Mouse (Mus musculus): ENCODE measurements around the gene Tspan5.

Tspan5 gene

DNA sequence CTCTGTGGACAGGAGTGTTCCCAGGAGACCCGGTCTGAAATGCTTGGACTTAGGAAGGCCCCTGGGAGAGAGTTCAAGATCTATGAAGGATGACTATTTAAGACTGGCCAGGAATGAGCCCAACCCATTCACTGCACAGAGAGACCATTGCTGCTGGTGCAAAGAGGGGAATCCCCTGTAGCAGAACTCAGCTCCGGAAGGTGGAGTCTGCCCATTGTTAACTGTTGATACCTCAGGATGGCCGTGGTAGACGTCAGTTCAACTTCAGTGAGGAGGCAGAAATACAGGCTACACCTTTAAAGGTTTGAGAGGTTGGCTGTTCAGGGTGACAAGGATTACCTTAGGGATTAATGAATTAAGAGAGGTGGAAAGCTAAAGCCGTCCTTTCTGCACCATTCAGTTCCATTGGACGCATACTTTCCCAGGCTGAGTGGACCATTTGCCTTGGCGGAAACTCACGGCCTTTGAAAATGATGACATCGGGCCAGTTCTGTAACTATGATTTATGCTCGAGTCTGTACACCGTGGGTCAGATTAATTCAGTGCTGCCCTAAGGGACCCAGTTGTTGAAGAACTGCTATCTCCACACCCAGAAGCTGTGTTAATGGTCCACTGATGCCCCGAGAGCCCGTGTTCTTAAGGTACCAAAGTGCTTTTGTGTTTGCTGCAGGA is 71.3 kb downstream of the Tspan5 start:
- no peak for DNase-seq

DNA sequence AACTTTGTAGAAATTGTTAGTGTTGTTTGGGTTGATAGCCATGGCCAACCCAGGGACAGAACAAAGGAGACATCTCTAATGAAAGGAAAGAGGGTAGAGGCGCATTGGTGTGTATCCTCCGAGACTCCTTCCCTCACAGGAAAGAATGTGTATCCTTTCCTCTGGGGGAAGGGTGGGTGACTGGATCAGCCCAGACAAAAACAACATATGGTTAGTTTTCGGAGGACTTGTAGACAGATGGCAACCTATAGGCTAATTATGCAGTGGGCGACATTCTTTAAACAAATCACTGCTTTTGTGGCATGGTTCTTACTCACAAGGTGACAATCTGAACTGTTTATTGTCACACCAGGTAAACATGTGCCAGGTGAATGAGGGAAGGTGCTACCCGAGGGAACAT is 72.5 kb downstream of the Tspan5 start:
- no peak for DNase-seq

DNA sequence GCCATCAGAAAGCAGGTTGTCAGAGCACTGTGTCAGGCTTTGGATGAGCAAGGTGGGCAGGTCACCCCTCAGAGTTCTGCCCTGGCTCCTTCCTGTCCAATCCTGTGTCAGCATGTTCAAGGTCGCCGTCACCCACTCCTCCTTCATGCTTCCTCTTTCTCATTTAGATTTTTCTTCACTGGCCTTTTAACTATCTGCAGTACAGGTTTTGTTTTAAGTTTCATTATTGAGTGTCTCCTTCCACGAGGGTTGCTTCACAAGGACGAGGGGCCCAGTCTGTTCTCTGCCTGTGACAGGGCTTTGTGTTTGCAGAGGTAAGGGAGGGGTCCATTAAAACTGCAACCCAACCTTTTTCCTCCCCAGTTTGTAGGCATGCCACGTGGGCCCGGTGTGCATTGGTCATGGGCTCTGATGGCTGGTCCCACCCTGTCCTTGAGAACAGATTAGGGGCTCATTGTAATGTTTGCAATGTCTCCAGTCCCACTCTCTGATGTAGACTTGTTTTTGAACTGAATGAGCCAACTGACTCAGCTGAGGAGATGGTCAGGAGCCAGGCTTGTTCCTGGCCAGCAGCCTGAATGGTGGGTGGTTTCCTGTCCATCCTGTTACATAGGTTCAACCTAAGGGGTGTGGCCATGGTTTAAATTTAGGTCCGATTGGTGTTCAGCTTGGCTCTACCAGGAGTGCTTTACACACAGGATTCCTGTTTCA is 73.3 kb downstream of the Tspan5 start:
- DNase-seq = no peak

DNA sequence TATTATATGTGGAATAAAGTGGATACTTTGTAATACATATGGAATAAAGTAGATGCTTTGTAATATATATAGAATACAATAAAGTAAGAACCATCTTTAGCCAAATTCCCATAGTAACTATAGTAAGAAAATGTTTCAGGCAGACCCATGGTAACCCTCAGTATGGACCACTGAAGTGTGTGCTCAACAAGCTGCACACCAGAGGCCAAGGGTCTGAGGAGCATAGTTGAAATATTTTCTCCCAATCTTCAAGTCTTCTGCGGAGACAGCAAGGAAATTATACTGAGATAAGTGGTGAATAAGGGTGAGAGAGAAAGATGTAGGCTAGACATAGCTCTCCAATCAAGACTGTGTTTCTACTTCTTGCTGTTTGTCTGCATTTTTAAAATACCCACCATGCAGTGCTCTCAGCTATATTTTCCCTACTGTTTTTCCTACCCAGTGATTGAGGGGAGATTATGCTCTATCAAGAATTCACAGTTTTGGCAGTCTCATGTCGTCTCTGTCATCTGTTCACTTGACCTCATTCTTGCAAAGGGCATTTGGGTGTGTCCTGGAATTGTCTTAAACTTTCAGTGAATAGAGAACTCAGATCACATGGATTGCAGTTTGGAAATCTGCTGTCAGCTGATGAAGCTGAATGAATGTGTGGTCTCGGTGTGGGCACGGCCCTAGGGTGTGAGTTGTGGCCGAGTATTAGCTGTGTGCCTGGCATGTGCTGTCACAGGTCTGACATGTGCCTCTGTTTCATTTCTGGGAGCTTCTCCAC is 75.1 kb downstream of the Tspan5 start:
- no peak for DNase-seq

DNA sequence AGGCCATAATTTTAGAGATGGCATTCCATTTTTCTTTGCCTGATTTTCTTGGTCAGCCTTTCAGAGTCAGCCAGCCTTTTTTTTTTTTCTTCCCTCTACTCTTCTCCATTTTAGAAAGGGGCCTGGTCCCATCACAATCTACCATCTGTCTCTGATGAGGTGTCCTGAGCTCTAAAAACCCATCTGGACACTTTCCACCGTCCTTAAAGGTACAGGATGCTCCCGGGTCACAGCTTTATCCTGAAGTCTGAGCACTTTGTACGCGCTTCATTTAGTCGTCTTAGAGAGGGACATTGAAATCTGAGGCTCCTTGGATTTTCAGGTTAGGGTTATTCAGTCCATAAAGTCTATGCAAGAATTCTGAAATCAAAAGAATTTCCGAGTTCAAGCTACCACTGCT is 77.9 kb downstream of the Tspan5 start:
- DNase-seq = no peak

DNA sequence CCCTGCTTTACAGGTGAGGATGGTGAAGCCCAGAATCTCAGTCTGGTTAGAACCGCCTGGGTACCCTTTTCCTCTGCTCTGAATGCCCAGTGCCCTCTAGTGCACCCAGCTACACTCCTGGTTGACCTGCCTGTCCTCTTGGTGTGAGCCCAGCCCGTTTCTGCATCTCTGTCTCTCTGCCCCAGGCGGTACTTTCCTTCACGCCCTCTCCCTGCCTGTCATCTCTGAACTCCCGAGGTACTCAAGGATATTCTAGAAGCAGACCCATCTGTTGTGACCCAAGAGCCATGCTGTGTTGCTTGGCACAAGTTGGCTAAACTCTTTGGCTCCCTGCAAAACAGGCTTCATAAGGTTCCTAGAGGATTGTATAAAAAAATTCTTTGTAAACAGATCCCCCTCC is 78.3 kb downstream of the Tspan5 start:
- no peak for DNase-seq

DNA sequence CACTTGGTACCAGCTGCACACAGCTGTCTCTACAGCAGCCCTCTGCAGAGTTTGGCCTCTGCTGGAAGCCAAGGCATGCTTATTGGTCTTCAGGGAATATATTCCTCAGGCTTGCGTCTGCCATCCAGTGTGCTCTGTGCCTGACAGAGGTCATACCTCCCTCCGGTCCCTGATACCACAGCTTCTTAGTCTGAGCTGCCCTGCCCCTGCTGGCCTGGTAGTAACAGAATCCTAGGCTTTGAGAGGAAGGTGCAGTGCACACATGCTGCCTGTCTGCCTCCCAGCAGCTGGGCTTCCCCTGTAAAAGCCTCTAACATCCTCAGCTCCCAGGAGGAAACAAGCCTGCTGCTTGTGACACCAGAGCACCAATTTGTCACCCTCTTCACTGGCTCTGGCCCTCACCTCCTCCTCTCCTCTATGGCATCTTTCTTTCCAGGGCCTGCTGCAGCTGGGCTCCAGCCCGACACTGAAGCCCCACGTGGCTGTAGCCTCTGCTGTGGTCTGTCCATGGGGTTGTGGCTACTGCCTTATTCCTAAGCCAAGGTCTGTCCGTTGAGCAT is 80.0 kb downstream of the Tspan5 start:
- DNase-seq = no peak

DNA sequence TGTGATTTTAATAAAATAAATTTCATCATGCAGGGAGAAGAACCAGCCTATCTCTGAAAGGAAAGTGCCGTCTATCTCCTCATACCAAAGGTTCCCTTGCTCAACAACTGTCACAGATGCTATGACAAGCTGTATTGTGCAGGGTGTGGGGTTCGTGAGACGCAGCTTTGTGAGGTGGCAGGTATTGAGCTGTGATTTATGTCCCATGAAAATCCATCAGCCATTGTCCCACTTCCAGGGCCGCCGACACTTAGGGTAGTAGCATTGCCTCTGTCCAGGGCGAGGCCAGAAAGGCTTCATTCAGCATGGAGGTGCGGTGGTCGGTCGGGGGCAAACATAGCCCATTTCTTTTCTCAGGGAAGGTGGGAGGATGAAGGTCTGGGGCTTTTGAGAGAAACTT is 81.9 kb downstream of the Tspan5 start:
- DNase-seq = no peak

DNA sequence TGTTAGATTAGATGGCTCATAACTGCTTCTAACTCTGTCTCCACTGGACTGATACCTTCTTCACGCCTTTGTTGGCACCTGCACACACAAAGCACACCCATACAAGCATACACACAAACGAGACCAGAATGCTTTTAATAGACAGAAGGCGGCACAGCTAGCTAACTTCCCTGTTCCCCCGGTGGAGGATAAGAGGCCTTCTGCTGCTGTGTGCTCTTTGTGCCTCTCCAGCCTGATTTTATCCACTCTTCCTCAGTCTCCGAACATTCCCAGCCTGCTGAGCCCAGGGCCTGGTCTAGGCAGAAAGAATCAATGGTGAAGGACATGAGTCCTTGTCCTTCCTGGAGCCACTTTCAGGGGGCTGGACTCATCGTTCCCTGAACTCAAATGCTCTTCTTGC is 83.3 kb downstream of the Tspan5 start:
- no peak for DNase-seq

DNA sequence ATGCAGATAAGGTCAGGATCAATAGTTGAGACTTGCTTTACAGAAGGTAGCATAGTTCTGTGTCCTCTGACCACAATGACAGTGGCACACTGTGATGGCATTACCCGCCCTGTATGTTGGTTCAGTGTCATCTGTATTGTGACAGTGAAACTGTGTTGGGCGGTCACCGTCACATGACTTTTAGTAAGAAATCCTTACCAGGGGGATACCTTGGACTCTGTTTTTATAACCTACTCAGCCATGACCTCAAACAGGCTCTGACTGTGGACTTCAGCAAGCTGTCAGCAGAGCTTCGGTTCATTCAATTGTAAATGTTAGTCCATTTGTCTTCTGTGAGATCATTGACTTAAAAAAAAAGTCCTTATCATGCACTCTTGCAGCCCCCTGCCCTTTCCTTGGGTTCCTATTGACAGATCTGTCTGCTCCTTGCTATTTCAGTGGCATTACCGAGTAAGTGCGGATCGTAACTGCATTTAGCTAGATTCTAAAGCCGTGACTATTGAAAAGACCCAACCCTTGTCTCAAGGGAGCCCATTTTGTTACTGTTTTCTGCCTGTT is 84.3 kb downstream of the Tspan5 start:
- no peak for DNase-seq

DNA sequence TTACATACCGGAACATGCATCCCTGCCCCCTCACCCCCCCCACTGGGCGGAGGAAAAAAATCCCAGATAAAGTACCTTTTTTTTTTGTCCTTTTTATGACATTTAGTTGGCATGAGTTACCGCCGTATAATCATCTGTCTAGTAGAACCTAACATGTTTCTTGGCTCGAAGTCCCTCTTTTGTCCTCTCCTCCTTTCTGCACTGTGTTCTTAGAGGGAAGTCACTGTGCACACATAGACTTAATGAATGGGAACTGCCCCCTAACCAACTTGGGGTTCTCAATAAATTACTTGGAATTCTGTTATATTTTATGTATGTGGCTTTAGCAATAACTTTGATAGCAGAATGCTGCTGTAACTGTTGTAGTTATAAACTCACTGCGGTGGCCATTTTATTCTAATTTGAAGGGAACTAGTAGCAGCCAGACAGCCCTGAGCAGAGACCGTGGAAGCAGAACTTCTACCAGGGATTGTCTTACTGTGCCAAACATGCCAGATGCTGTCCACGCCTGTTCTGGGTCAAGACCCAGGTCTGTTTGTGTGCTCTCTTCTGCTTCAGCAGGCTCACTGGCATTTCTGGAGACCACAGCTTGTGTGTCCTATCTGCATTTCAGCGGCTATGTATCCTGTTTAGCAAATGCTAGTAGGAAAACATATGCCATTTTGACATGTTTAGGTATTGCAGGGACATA is 91.0 kb downstream of the Tspan5 start:
- no peak for DNase-seq

DNA sequence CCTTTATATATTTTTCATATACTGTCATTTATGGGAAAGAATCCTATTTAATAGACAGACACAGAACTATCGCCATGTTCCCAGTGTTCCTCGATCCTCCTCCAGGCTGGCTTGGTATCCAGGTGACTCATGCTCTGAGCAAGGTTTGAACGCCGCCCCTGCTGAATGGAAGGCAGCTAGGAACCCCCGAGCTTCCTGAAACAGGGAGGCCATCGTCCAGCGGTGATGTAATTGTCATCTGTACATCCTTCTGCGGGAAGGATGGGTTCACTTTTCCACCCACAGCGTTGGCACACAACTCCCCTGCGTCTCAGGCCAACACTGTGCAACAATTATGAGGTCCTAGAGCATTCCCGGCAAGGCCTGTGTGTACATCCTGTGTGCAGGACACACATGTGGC is 92.2 kb downstream of the Tspan5 start:
- no peak for DNase-seq

DNA sequence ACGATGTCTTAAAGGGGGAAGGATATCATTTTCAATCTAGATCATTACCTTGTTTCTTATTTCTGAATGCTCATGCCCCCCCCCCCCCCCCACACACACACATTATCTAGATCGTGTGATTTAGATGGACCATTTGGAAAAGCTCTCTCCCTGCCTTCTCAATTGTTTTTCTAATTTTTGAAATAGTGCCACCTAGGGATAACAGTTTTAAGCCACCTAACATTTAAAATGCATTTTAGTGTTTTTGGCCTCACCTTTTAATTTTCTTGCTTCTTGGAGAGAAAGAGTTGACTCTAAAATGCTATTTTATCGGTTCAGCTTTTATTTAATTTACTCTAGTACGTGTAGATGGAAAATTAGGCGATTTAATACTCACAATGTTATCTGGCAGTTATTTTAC is 94.9 kb downstream of the Tspan5 start:
- DNase-seq = no peak

DNA sequence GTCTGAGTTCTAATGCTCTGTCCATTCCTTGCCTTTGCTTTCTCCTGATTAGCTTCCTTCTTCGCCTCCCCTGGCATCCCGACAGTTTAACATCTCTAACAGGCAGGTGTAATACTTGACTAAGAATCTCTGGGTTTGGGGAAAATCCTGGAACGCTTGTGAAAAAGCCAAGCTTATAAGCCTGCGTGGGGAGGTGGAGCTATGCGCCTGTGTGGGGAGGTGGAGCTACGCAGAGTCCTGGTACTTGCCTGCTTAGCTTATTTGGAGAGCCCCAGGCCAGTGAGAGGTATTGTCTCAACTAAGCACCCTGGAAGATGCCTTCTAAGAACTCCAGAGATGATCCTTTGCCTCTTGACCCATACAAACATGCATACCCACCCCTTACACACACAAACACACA is 95.7 kb downstream of the Tspan5 start:
- DNase-seq = no peak

DNA sequence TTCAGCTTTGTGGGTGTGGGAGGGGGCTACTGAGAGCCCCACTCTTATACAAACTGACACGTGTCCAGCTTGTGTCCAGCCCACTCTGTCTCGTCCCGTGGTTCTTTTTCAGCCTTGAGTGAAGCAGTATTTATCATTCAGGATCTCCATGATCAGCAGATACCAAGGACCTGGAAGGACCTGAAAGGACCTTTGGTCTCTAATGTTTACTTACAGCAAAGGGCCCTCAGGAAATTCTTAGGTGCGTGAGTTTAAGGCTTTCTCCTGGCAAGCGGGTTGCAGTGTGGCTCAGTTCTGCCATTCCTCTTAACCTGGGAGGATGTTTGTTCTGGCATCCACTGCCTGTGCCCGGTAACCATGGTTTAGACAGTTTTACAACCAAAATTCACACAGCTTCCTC is 97.7 kb downstream of the Tspan5 start:
- no peak for DNase-seq

DNA sequence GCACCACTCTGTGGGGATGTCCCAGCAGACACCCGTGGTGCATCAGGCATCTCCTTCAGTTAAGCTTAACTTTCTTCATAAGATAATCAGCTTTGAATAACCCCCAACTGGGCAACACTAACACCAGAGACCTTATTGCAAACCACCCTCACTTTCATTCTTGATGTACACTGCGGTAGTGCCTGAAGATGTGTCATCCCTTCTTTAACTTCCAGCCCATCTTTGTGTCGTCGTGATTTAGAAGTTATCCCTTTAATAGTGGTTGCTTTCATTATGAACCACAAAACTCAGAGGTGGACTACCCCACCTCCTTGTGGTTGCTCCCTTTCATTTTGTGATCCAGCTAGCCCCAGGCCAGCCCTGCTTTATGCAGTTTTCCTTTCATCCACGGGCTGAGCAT is 99.3 kb downstream of the Tspan5 start:
- no peak for DNase-seq

DNA sequence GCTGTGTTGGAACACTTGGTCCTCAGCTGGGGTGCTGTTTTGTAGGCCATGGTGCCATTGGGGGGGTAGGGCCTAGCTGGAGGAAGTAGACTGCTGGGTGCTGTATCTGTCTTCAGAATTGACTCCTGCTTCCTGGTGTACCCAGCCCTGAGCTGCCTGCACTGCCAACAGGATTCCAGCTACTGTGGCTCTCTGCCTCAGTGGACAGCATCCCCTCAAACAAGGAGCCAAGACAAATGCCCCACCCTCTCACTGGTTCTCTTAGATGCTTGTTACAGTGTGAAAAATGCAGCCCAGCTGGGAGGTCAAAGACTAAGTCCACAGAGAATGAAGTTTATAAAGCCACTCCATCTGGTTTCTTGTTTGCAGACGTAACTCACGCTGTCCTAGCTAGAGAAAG is 101.2 kb downstream of the Tspan5 start:
- DNase-seq = no peak

DNA sequence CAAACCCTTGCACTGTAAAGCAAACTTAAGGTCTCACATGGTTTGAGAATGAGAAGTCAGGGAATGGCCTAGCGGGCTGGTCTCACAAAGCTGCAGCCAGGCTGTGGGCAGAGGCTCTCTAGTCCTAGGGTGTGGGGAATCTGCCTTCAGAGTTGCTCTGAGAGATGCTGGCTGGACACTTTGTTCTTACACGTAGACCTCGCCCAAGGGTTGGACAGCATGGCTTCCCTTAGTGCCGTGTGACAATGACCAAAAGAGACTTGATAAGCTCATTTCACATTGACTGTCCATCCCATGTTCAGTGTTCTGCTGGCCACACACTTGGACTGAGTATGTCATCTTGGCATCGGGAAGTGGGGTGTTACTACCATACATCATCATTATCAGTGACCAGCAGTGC is 101.6 kb downstream of the Tspan5 start:
- DNase-seq = no peak

DNA sequence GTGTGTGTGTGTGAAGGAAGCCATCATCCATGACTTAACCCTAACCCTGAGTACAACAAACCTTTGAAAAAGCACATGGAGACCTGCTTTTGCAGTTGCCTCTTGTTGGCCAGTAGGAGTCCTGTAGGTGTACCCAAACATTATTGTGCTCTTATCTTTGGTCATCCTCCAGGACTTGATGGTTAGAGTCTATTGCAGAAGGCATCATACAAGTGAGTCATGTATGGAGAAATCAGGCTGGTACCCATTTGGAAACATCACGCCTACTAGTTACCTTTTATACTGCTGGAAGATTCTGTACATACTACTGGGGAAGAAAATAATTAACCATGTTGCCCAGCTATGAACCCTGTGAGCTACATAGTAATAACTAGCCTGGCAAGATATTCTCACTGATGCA is 103.8 kb downstream of the Tspan5 start:
- DNase-seq = no peak

DNA sequence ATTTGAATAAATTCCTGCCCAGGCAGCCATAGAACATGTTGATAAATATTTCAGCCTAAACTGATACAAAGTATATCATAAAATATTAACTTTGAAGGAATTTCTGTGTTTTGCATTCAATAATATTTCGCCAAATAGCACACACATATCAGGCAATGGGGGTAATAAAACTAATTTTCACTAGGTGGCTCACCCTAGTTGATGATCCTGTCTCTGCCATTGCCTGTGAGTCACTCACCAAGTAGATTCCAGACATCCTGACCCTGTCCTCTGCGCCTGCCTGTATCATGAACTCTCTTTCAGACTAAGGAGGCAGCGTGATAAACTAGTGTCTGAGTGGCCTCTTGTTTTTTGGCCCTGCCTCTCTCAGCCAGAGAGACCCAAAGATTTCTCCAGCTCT is 105.8 kb downstream of the Tspan5 start:
- no peak for DNase-seq

DNA sequence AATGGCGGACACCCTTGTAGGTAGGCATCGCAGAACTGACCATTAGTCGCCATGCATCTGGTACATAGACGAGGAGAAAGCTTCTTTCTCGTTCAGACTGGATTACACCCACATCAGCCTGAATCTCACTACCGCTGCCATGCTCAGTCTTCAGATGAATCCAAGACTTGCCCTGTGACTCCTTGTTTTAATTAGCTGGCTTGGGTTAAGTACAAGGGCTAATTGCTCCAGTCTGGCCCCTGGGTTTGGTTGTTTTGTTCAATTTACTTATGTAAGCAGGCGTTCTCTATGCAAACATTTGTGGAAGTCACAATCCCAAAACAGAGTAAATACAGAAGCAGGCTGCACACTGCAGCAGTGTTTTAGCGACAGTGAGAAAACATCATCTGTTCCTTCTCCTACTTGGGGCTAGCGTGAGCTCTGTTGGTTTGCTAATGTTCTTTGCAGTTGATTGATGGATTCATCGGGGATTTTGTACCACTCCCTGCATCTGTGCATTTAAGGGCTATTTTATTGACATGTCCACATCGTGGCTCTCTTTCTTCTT is 107.8 kb downstream of the Tspan5 start:
- no peak for DNase-seq

DNA sequence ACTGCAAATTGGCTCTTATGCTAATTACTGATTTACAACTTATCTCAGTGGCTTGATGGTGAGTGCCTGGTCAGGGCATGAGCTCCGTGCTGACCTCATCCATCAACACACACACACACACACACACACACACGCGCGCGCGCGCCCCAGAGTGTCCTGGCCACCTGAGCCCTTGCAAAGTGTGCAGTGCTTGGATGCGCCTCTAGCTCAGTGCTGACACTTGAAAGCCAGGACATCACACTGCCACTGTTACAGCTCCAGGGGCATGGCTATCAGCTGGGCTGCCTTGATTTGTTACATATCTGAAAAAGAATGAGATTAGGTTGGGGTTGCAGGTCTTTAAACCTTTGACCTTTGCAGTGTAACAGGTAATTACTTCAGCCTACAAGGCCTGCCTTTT is 109.9 kb downstream of the Tspan5 start:
- DNase-seq = no peak
